Mouse (Mus musculus): ENCODE data around the gene Wdr4.

DNA sequence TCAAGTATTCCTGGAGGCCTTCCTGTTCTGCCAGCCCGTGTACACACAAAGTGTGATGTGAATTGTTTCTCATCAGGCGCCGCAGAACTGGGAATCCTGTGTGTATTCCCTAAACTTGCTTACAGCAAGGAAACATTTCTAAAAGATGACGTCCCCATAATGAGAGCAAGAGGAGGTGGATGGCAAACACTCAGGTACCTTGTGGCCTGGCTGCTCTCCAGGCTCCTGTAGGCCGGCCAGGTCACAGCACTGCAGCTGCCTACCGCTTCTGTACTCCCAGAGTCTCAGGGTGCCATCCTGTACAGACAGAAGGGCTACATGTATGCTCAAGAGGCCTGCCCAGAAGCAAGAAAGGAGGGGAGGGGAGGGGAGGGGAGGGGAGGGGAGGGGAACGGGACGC lies 19.4 kb downstream of the Wdr4 start:
- TF ChIP-seq GATA1 (IDR thresholded peaks at IDR 0.05; ENCODE audit: low read length) = no peak
- no peak for TF ChIP-seq TAL1 (IDR thresholded peaks at IDR 0.05; ENCODE audit: low read length)
